13 mouse cellular contexts compared by ENCODE assay signal in genomic region chr15:90827816-90828215, GRCm38 (mm10).
DNase-seq lines count a peak whose midpoint lies in the region; ATAC-seq and TF ChIP-seq lines count a peak whose summit lies in the region.
"Had no signal": no experiment of that assay in that cellular context is flagged by ENCODE, and none has a peak within 500 bp of the region (broad histone marks: within the 10 kb centered on the region; RNA-seq: fewer than 3 reads in every experiment).

No protein-coding gene starts in this region.

- TF ChIP-seq CTCF in forebrain, postnatal 0 days (IDR thresholded peaks at IDR 0.05; ENCODE audit: low read depth) = no peak
- TF ChIP-seq CTCF in hindbrain, postnatal 0 days (IDR thresholded peaks at IDR 0.05; ENCODE audit: low read depth) = no peak

- ATAC-seq in forebrain, embryonic 11.5 days (replicated peaks; ENCODE audit: low FRiP score) = peak; percentile 93
- no peak for ATAC-seq in forebrain, postnatal 0 days
- no peak for ATAC-seq in hindbrain, postnatal 0 days
- ATAC-seq in neural tube, embryonic 11.5 days (ENCODE audit: insufficient read depth, low FRiP score, low TSS enrichment) = peak; percentile 93

- intact Hi-C loops in heart, postnatal 36 days (cut with DNase I) = no loop called here

- no peak overlapping the region for H3K9ac ChIP-seq in forebrain, embryonic 11.5 days (ENCODE audit: low read length)
- H3K9ac ChIP-seq in forebrain, postnatal 0 days = no peak overlapping the region
- no peak overlapping the region for H3K9ac ChIP-seq in hindbrain, postnatal 0 days (replicated peaks; ENCODE audit: low read length)
- no peak overlapping the region for H3K9ac ChIP-seq in neural tube, embryonic 11.5 days (ENCODE audit: low read length)
- H3K9ac ChIP-seq: liver, embryonic 13.5 days had no signal

- no peaks in the 10 kb centered on the region for H3K36me3 ChIP-seq in forebrain, embryonic 11.5 days (ENCODE audit: control insufficient read depth, insufficient read depth, low read length)
- no peaks in the 10 kb centered on the region for H3K36me3 ChIP-seq in forebrain, postnatal 0 days (ENCODE audit: insufficient read depth)
- no peaks in the 10 kb centered on the region for H3K36me3 ChIP-seq in hindbrain, postnatal 0 days (ENCODE audit: insufficient read depth, low read length)
- H3K36me3 ChIP-seq in neural tube, embryonic 11.5 days (ENCODE audit: control insufficient read depth, insufficient read depth, low read length) = no peaks in the 10 kb centered on the region
- H3K36me3 ChIP-seq: liver, embryonic 13.5 days had no signal

- H3K27ac ChIP-seq in forebrain, embryonic 11.5 days (ENCODE audit: low read depth, low read length) = no peak overlapping the region
- no peak overlapping the region for H3K27ac ChIP-seq in forebrain, postnatal 0 days (ENCODE audit: low read depth, low read length)
- H3K27ac ChIP-seq in hindbrain, postnatal 0 days = no peak overlapping the region
- no peak overlapping the region for H3K27ac ChIP-seq in neural tube, embryonic 11.5 days (ENCODE audit: low read depth, low read length)
- H3K27ac ChIP-seq: liver, embryonic 13.5 days; macrophage had no signal

- H3K4me1 ChIP-seq in forebrain, embryonic 11.5 days (replicated peaks; ENCODE audit: control insufficient read depth, insufficient read depth, low read length) = no peaks in the 10 kb centered on the region
- H3K4me1 ChIP-seq in forebrain, postnatal 0 days (ENCODE audit: insufficient read depth) = no peaks in the 10 kb centered on the region
- no peaks in the 10 kb centered on the region for H3K4me1 ChIP-seq in hindbrain, postnatal 0 days (ENCODE audit: insufficient read depth, low read length)
- H3K4me1 ChIP-seq in neural tube, embryonic 11.5 days (ENCODE audit: control insufficient read depth, insufficient read depth, low read length) = peaks cover 3% of the 10 kb centered on the region; the same call in 1 of the 2 replicates
- H3K4me1 ChIP-seq: liver, embryonic 13.5 days had no signal

- no peak overlapping the region for H3K4me2 ChIP-seq in forebrain, embryonic 11.5 days (ENCODE audit: low read depth, low read length, severe bottlenecking)
- no peak overlapping the region for H3K4me2 ChIP-seq in forebrain, postnatal 0 days (ENCODE audit: low read depth)
- no peak overlapping the region for H3K4me2 ChIP-seq in hindbrain, postnatal 0 days (ENCODE audit: low read depth, low read length)
- H3K4me2 ChIP-seq in neural tube, embryonic 11.5 days (ENCODE audit: low read depth) = no peak overlapping the region
- H3K4me2 ChIP-seq: liver, embryonic 13.5 days had no signal

- no peaks in the 10 kb centered on the region for H3K27me3 ChIP-seq in forebrain, embryonic 11.5 days (ENCODE audit: control insufficient read depth, insufficient read depth, low read length)
- peaks cover 3% of the 10 kb centered on the region; the same call in 1 of the 2 replicates for H3K27me3 ChIP-seq in forebrain, postnatal 0 days (ENCODE audit: insufficient read depth, low read length)
- H3K27me3 ChIP-seq in hindbrain, postnatal 0 days (ENCODE audit: insufficient read depth, low read length) = no peaks in the 10 kb centered on the region
- no peaks in the 10 kb centered on the region for H3K27me3 ChIP-seq in neural tube, embryonic 11.5 days (ENCODE audit: control insufficient read depth, insufficient read depth, low read length)
- H3K27me3 ChIP-seq: liver, embryonic 13.5 days had no signal

- WGBS in forebrain, embryonic 11.5 days = 7% methylated on average over 4 of the region's 4 CpGs
- 4% methylated on average over 4 of the region's 4 CpGs for WGBS in forebrain, postnatal 0 days
- WGBS in hindbrain, postnatal 0 days = 10% methylated on average over 4 of the region's 4 CpGs
- WGBS in neural tube, embryonic 11.5 days = 10% methylated on average over 4 of the region's 4 CpGs

- H3K9me3 ChIP-seq in forebrain, embryonic 11.5 days (ENCODE audit: control insufficient read depth, low read length) = peaks cover 4% of the 10 kb centered on the region; the same call in 1 of the 2 replicates
- H3K9me3 ChIP-seq in forebrain, postnatal 0 days (ENCODE audit: low read length) = peaks cover 9% of the 10 kb centered on the region; the same call in 1 of the 2 replicates
- peaks cover 2% of the 10 kb centered on the region; the same call in 1 of the 2 replicates for H3K9me3 ChIP-seq in hindbrain, postnatal 0 days (ENCODE audit: low read length)
- H3K9me3 ChIP-seq in neural tube, embryonic 11.5 days (ENCODE audit: control insufficient read depth, low read length) = no peaks in the 10 kb centered on the region
- H3K9me3 ChIP-seq: liver, embryonic 13.5 days had no signal

- H3K4me3 ChIP-seq in forebrain, embryonic 11.5 days (ENCODE audit: low read depth, low read length) = no peak overlapping the region
- H3K4me3 ChIP-seq in forebrain, postnatal 0 days (ENCODE audit: low read depth, low read length) = no peak overlapping the region
- H3K4me3 ChIP-seq in hindbrain, postnatal 0 days (ENCODE audit: low read length) = no peak overlapping the region
- H3K4me3 ChIP-seq in neural tube, embryonic 11.5 days (ENCODE audit: low read depth, low read length) = no peak overlapping the region
- H3K4me3 ChIP-seq: liver, embryonic 13.5 days had no signal

- DNase-seq in forebrain, embryonic 11.5 days (ENCODE audit: low spot score) = no peak
- no peak for DNase-seq in forebrain, postnatal 0 days
- DNase-seq in embryo, embryonic 10 days (ENCODE audit: low spot score) = peak; percentile 70
- DNase-seq in hindbrain, postnatal 0 days (ENCODE audit: low spot score) = peak; percentile 62
- peak; percentile 22 for DNase-seq in neural tube, embryonic 11.5 days (ENCODE audit: low spot score)
- no peak for DNase-seq in heart, postnatal 36 days
- no peak for DNase-seq in layer of hippocampus, postnatal 25 days (ENCODE audit: extremely low spot score in 1 of 2, low spot score in 1 of 2)
- DNase-seq in T-cell, adult 2 months (ENCODE audit: low spot score) = no peak
- DNase-seq: cerebellum, adult 2 months; gastrocnemius, postnatal 25 days; layer of hippocampus, adult 9-11 months; liver, embryonic 13.5 days had no signal

Comparison
In these comparisons a context has a peak if more than half of its experiments do, and no peak if none do; other contexts are left out.
1. ATAC-seq: peak in forebrain, embryonic 11.5 days (single experiment) and neural tube, embryonic 11.5 days (single experiment); none in forebrain, postnatal 0 days (single experiment) and hindbrain, postnatal 0 days (single experiment).
2. DNase-seq: peak in embryo, embryonic 10 days (single experiment), hindbrain, postnatal 0 days (single experiment) and neural tube, embryonic 11.5 days (single experiment); none in forebrain, embryonic 11.5 days (single experiment), forebrain, postnatal 0 days (single experiment), heart, postnatal 36 days (0 of 2), layer of hippocampus, postnatal 25 days (0 of 2) and T-cell, adult 2 months (single experiment).